ENCODE assay signal across 21 mouse cellular contexts in genomic region chr4:148473496-148473895, GRCm38 (mm10). TPM values are rescaled to one million over a fixed set of nuclear protein-coding genes. Genes with fewer than 3 reads are reported as not detected.
"Had no signal": no experiment of that assay in that cellular context is flagged by ENCODE, and none has a peak within 500 bp of the region (broad histone marks: within the 10 kb centered on the region; RNA-seq: fewer than 3 reads in every experiment).

No protein-coding gene starts in this region.

- ATAC-seq: hindbrain, embryonic 16.5 days; inflammation-experienced regulatory T-cells, adult 6 months; intestine, postnatal 0 days; midbrain, embryonic 15.5 days had no signal

- H3K4me3 ChIP-seq: limb, embryonic 13.5 days; megakaryocyte, embryonic 14.5 days; midbrain, embryonic 15.5 days; neural tube, embryonic 12.5 days; stomach, embryonic 15.5 days had no signal

- H3K27me3 ChIP-seq: limb, embryonic 13.5 days; megakaryocyte, embryonic 14.5 days; midbrain, embryonic 15.5 days; neural tube, embryonic 12.5 days; stomach, embryonic 15.5 days had no signal

- H3K4me2 ChIP-seq: limb, embryonic 13.5 days; liver, embryonic 11.5 days; lung, embryonic 14.5 days; midbrain, embryonic 11.5 days; midbrain, embryonic 15.5 days; neural tube, embryonic 12.5 days; stomach, embryonic 15.5 days had no signal

- DNase-seq: layer of hippocampus, adult 9-11 months; layer of hippocampus, postnatal 36 days; lung, embryonic 14.5 days; lung, postnatal 10 days; lung, postnatal 4 days; right cerebral cortex, postnatal 4 days; spleen, adult 18-20 months; thymus, adult 2 months; thymus, postnatal 36 days had no signal

- H3K27ac ChIP-seq: limb, embryonic 13.5 days; midbrain, embryonic 15.5 days; neural tube, embryonic 12.5 days; stomach, embryonic 15.5 days had no signal

- H3K9me3 ChIP-seq: limb, embryonic 13.5 days; megakaryocyte, embryonic 14.5 days; midbrain, embryonic 15.5 days; neural tube, embryonic 12.5 days; stomach, embryonic 15.5 days had no signal

- H3K4me1 ChIP-seq: midbrain, embryonic 15.5 days; neural tube, embryonic 12.5 days; stomach, embryonic 15.5 days had no signal

- H3K9ac ChIP-seq: limb, embryonic 13.5 days; lung, embryonic 14.5 days; midbrain, embryonic 15.5 days; neural tube, embryonic 12.5 days; stomach, embryonic 15.5 days had no signal

RNA-seq across cellular contexts. Expression of gene Angptl7, which starts 26.8 kb away (rescaled TPM):
- total RNA-seq: monocyte, adult 5-6 weeks; neutrophil, adult 5-6 weeks had no signal
